9 mouse cellular contexts compared by ENCODE assay signal in genomic region chr1:181851521-181852310, GRCm38 (mm10). TPM values are rescaled to one million over a fixed set of nuclear protein-coding genes. Genes with fewer than 3 reads are reported as not detected.
DNase-seq lines count a peak whose midpoint lies in the region; ATAC-seq lines count a peak whose summit lies in the region.
"Had no signal": no experiment of that assay in that cellular context is flagged by ENCODE, and none has a peak within 500 bp of the region (broad histone marks: within the 10 kb centered on the region; RNA-seq: fewer than 3 reads in every experiment).

No protein-coding gene starts in this region.

- ATAC-seq in forebrain, embryonic 11.5 days (replicated peaks; ENCODE audit: low FRiP score), result no peak
- no peak for ATAC-seq in forebrain, embryonic 13.5 days

- 89% methylated on average over 12 of the region's 12 CpGs for WGBS in forebrain, embryonic 11.5 days
- WGBS in forebrain, embryonic 13.5 days, result 89% methylated on average over 12 of the region's 12 CpGs

- H3K4me2 ChIP-seq in forebrain, embryonic 11.5 days (ENCODE audit: low read depth, low read length, severe bottlenecking), result no peak overlapping the region
- no peak overlapping the region for H3K4me2 ChIP-seq in forebrain, embryonic 13.5 days
- H3K4me2 ChIP-seq: neural tube, embryonic 12.5 days had no signal

- H3K9me3 ChIP-seq in forebrain, embryonic 11.5 days (ENCODE audit: control insufficient read depth, low read length), result no peaks in the 10 kb centered on the region
- no peaks in the 10 kb centered on the region for H3K9me3 ChIP-seq in forebrain, embryonic 13.5 days (replicated peaks)
- H3K9me3 ChIP-seq: neural tube, embryonic 12.5 days had no signal

- intact Hi-C loops in gastrocnemius, postnatal 36 days (cut with DNase I), result no loop called here

- H3K27me3 ChIP-seq in forebrain, embryonic 11.5 days (ENCODE audit: control insufficient read depth, insufficient read depth, low read length), result no peaks in the 10 kb centered on the region
- no peaks in the 10 kb centered on the region for H3K27me3 ChIP-seq in forebrain, embryonic 13.5 days
- H3K27me3 ChIP-seq: neural tube, embryonic 12.5 days had no signal

- no peaks in the 10 kb centered on the region for H3K4me1 ChIP-seq in forebrain, embryonic 11.5 days (replicated peaks; ENCODE audit: control insufficient read depth, insufficient read depth, low read length)
- H3K4me1 ChIP-seq in forebrain, embryonic 13.5 days, result peaks cover 6% of the 10 kb centered on the region; the same call in 1 of the 2 replicates

- H3K27ac ChIP-seq in forebrain, embryonic 11.5 days (ENCODE audit: low read depth, low read length), result no peak overlapping the region
- no peak overlapping the region for H3K27ac ChIP-seq in forebrain, embryonic 13.5 days
- H3K27ac ChIP-seq: neural tube, embryonic 12.5 days had no signal

- no peak overlapping the region for H3K9ac ChIP-seq in forebrain, embryonic 11.5 days (ENCODE audit: low read length)
- no peak overlapping the region for H3K9ac ChIP-seq in forebrain, embryonic 13.5 days
- H3K9ac ChIP-seq: neural tube, embryonic 12.5 days had no signal

- no peak overlapping the region for H3K4me3 ChIP-seq in forebrain, embryonic 11.5 days (ENCODE audit: low read depth, low read length)
- H3K4me3 ChIP-seq in forebrain, embryonic 13.5 days, result no peak overlapping the region
- H3K4me3 ChIP-seq: neural tube, embryonic 12.5 days had no signal

- DNase-seq in forebrain, embryonic 11.5 days (ENCODE audit: low spot score), result peak; percentile 33
- DNase-seq in adipocyte (ENCODE audit: low spot score), result peak; percentile 94
- DNase-seq in gastrocnemius, postnatal 36 days, result peak; percentile 77
- DNase-seq in layer of hippocampus, adult 8-10 months (ENCODE audit: low spot score in 2 of 2), result peak; percentile 43 to 73
- DNase-seq in right cerebral cortex, adult 18-20 months, result peak; percentile 51
- DNase-seq in ovary, postnatal 14 days (ENCODE audit: low spot score), result no peak
- DNase-seq in embryo, embryonic 11 days, result no peak

- H3K36me3 ChIP-seq in forebrain, embryonic 11.5 days (ENCODE audit: control insufficient read depth, insufficient read depth, low read length), result no peaks in the 10 kb centered on the region
- H3K36me3 ChIP-seq in forebrain, embryonic 13.5 days (ENCODE audit: poor library complexity, severe bottlenecking), result no peaks in the 10 kb centered on the region
- H3K36me3 ChIP-seq: neural tube, embryonic 12.5 days had no signal

RNA-seq across cellular contexts. Expression of gene Lbr, which starts 8.9 kb away (rescaled TPM):
- 199 and 211 TPM in 2 replicates for polyA plus RNA-seq in forebrain, embryonic 11.5 days (2014; fragmentation: Nextera tagmentation; extraction: Ambion mirVana)
- polyA plus RNA-seq in forebrain, embryonic 13.5 days (2015; fragmentation: Nextera tagmentation; extraction: Ambion mirVana), result 93.6 and 102 TPM in 2 replicates
- total RNA-seq in gastrocnemius, postnatal 36 days (2021), result 10 to 100 TPM; 17.7 to 20.5 TPM
- total RNA-seq in layer of hippocampus, adult 8-10 months (2022), result 10 to 100 TPM; 14.4 to 19.8 (median 17.1) TPM

Comparison
In these comparisons a context has a peak if more than half of its experiments do, and no peak if none do; other contexts are left out.
1. DNase-seq: peak in forebrain, embryonic 11.5 days (single experiment), adipocyte (single experiment), gastrocnemius, postnatal 36 days (2 of 2), layer of hippocampus, adult 8-10 months (2 of 2) and right cerebral cortex, adult 18-20 months (single experiment); none in ovary, postnatal 14 days (single experiment) and embryo, embryonic 11 days (single experiment).